Mouse (Mus musculus): ENCODE results near the gene Skap1.

DNA sequence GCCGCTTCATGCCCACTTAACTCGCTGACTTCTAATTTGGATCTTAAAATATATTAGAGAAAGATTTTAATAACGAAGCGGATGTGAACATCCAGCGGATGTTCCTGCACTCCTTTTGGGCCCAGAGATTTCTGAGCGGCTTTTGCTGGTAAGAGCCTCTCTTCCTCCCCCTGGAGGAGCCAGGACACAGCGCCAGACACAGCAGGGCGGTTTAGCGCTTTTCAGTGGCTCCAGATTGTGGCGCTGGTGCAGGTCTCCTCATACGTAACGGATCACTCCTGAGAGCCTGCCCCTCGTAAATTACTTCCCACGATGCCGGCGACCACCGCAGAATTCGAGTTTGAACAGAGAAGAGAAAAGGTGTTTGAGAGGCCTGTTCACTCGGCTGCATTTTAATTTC lies 271.5 kb downstream of the Skap1 start:
- TF ChIP-seq CTCF (conservative IDR thresholded peaks at IDR 0.05; ENCODE audit: insufficient read depth, insufficient read length, low read depth, low read length) (peak; percentile 53; the same call in 1 of the 2 replicates), POLR2A (IDR thresholded peaks at IDR 0.05; ENCODE audit: low read depth, low read length) (no peak)
